In the genomic region with DNA sequence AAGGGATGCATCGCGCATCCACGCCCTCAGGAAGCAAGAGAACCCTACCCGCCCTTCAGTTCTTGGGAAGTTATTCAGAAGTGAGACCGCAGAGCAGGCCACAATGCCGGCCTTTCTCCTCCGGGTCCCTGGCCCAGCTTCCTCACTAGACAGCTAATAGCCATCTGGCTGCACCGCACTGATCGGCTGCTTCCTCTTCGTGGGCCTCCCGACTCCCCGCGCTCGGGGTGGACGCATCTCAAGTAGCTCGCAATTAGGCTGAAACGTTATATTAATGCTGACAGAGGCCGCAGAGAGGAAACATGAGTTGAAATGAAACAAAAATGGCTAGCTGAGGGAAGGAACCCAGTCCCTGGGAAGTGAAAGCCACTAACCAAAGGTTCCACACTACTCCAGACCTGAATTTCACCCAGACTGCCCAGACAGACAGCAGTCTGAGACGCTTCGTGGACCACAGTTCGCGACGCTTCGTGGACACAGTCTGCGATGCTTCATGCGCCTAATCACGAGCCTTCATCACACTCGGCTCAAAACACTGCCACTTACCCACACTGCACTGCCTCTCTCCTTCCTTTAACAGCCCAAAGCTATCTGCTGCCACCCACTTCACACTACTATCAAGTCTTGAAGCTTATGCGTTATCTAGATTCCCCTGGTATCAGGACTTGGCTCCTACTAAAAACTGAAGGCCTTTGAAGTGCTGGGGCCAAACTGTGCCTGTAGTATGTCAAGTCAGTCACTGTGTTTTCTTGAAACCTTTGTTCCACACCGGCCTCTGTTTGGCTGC, we compare ENCODE assay signal across 8 mouse cellular contexts.
DNase-seq lines count a peak whose midpoint lies in the region; ATAC-seq and TF ChIP-seq lines count a peak whose summit lies in the region.

No protein-coding gene starts in this region.

- no peaks in the 10 kb centered on the region for H3K9me3 ChIP-seq in kidney, embryonic 14.5 days (ENCODE audit: control insufficient read depth, low read length)
- no peaks in the 10 kb centered on the region for H3K9me3 ChIP-seq in CH12.LX (replicated peaks; ENCODE audit: low read length)
- H3K9me3 ChIP-seq in embryonic facial prominence, embryonic 12.5 days, result no peaks in the 10 kb centered on the region
- H3K9me3 ChIP-seq in hindbrain, postnatal 0 days (ENCODE audit: low read length), result no peaks in the 10 kb centered on the region

- H3K4me3 ChIP-seq in kidney, embryonic 14.5 days (ENCODE audit: low read length), result no peak overlapping the region
- H3K4me3 ChIP-seq in CH12.LX (replicated peaks in 1 of 3; ENCODE audit: low read depth in 2 of 3, low read length in 2 of 3, poor library complexity in 1 of 3), result no peak overlapping the region
- H3K4me3 ChIP-seq in embryonic facial prominence, embryonic 12.5 days, result no peak overlapping the region
- H3K4me3 ChIP-seq in hindbrain, postnatal 0 days (ENCODE audit: low read length), result no peak overlapping the region
- H3K4me3 ChIP-seq in cerebellum, adult 2 months (replicated peaks; ENCODE audit: insufficient read depth, low read depth, low read length), result no peak overlapping the region

- no peak overlapping the region for H3K4me2 ChIP-seq in kidney, embryonic 14.5 days (replicated peaks; ENCODE audit: low read depth, low read length)
- peak overlapping the region; percentile 62 for H3K4me2 ChIP-seq in CH12.LX (ENCODE audit: insufficient read depth, low read depth, poor library complexity, severe bottlenecking)
- H3K4me2 ChIP-seq in embryonic facial prominence, embryonic 12.5 days (replicated peaks), result peak overlapping the region; percentile 26
- H3K4me2 ChIP-seq in hindbrain, postnatal 0 days (ENCODE audit: low read depth, low read length), result no peak overlapping the region

- TF ChIP-seq CTCF in CH12.LX (conservative IDR thresholded peaks at IDR 0.05 in 1 of 2, IDR thresholded peaks at IDR 0.05 in 1 of 2; ENCODE audit: low read depth in 2 of 2, low read length in 2 of 2), result no peak
- TF ChIP-seq CTCF in hindbrain, postnatal 0 days (IDR thresholded peaks at IDR 0.05; ENCODE audit: low read depth), result no peak
- TF ChIP-seq CTCF in cerebellum, adult 2 months (IDR thresholded peaks at IDR 0.05; ENCODE audit: borderline replicate concordance, insufficient read depth, low read depth, low read length), result no peak

- H3K79me2 ChIP-seq in CH12.LX (replicated peaks; ENCODE audit: control insufficient read depth, extremely low read depth, insufficient read depth, poor library complexity, severe bottlenecking), result no peaks in the 10 kb centered on the region

- WGBS in kidney, embryonic 14.5 days, result 77% methylated on average over 30 of the region's 30 CpGs
- 45% methylated on average over 30 of the region's 30 CpGs for WGBS in embryonic facial prominence, embryonic 12.5 days
- WGBS in hindbrain, postnatal 0 days, result 80% methylated on average over 30 of the region's 30 CpGs
- WGBS in cerebellum, adult 2 months, result 77% methylated on average over 30 of the region's 30 CpGs

- ATAC-seq in kidney, embryonic 14.5 days (ENCODE audit: low FRiP score, low TSS enrichment), result no peak
- no peak for ATAC-seq in embryonic facial prominence, embryonic 12.5 days (ENCODE audit: insufficient number of reproducible peaks, insufficient read depth, low FRiP score, low TSS enrichment)
- 0 out of 2 replicates have a peak, but pooled peaks have one; percentile 29 for ATAC-seq in hindbrain, postnatal 0 days

- in situ Hi-C loops in CH12.LX (cut with MboI; ENCODE audit: low pct_ligation_motif_present, low pct_unique_long_range_greater_than_20kb, low sequenced_read_pairs), result no loop called here

- no peak overlapping the region for H3K9ac ChIP-seq in kidney, embryonic 14.5 days (ENCODE audit: low read depth, low read length)
- H3K9ac ChIP-seq in CH12.LX (ENCODE audit: insufficient read depth, low read depth), result peak overlapping the region; percentile 6; the same call in 1 of the 2 replicates
- no peak overlapping the region for H3K9ac ChIP-seq in embryonic facial prominence, embryonic 12.5 days
- H3K9ac ChIP-seq in hindbrain, postnatal 0 days (replicated peaks; ENCODE audit: low read length), result no peak overlapping the region

- TF ChIP-seq RAD21 in CH12.LX (IDR thresholded peaks at IDR 0.05; ENCODE audit: low read depth, low read length), result no peak

- dilution Hi-C loops in CH12.LX (cut with MboI; ENCODE audit: extremely low pct_ligation_motif_present, extremely low pct_unique_long_range_greater_than_20kb, low sequenced_read_pairs), result no loop called here

- TF ChIP-seq EP300 in CH12.LX (IDR thresholded peaks at IDR 0.05; ENCODE audit: low read length), result peak; percentile 31; the same call in 1 of the 2 replicates

- H3K36me3 ChIP-seq in kidney, embryonic 14.5 days (ENCODE audit: control insufficient read depth, insufficient read depth, low read length), result no peaks in the 10 kb centered on the region
- no peaks in the 10 kb centered on the region for H3K36me3 ChIP-seq in CH12.LX (replicated peaks in 1 of 2; ENCODE audit: control insufficient read depth in 1 of 2, insufficient read depth in 1 of 2, low read length in 1 of 2)
- H3K36me3 ChIP-seq in embryonic facial prominence, embryonic 12.5 days, result no peaks in the 10 kb centered on the region
- no peaks in the 10 kb centered on the region for H3K36me3 ChIP-seq in hindbrain, postnatal 0 days (ENCODE audit: insufficient read depth, low read length)

- TF ChIP-seq POLR2A in CH12.LX (IDR thresholded peaks at IDR 0.05; ENCODE audit: low read depth, low read length), result no peak
- TF ChIP-seq POLR2A in cerebellum, adult 2 months (IDR thresholded peaks at IDR 0.05; ENCODE audit: borderline replicate concordance, insufficient read depth, low read length), result no peak

- H3K27ac ChIP-seq in kidney, embryonic 14.5 days (ENCODE audit: low read depth, low read length), result no peak overlapping the region
- 0 out of 2 replicates have a peak overlapping the region, but pooled peaks have one; percentile 13 for H3K27ac ChIP-seq in CH12.LX (ENCODE audit: insufficient read depth, low read depth)
- peak overlapping the region; percentile 38 for H3K27ac ChIP-seq in embryonic facial prominence, embryonic 12.5 days
- H3K27ac ChIP-seq in hindbrain, postnatal 0 days, result no peak overlapping the region
- no peak overlapping the region for H3K27ac ChIP-seq in cerebellum, adult 2 months (ENCODE audit: insufficient read depth, low read length)

- peak; percentile 28 for DNase-seq in kidney, postnatal 10 days
- peak; percentile 55 for DNase-seq in CH12.LX (ENCODE audit: extremely low read depth)
- DNase-seq in hindbrain, postnatal 0 days (ENCODE audit: low spot score), result peak; percentile 36
- DNase-seq in thymus, postnatal 14 days, result peak; percentile 46
- no peak for DNase-seq in cerebellum, adult 9-11 months
- DNase-seq in cerebellum, adult 2 months, result no peak

- no peaks in the 10 kb centered on the region for H3K4me1 ChIP-seq in kidney, embryonic 14.5 days (ENCODE audit: control insufficient read depth, insufficient read depth, low read length)
- H3K4me1 ChIP-seq in CH12.LX (ENCODE audit: control insufficient read depth in 1 of 2, insufficient read depth in 2 of 2), result peaks cover 5 to 14% of the 10 kb centered on the region in 2 experiments
- H3K4me1 ChIP-seq in embryonic facial prominence, embryonic 12.5 days, result peaks cover 33% of the 10 kb centered on the region
- H3K4me1 ChIP-seq in hindbrain, postnatal 0 days (ENCODE audit: insufficient read depth, low read length), result no peaks in the 10 kb centered on the region
- H3K4me1 ChIP-seq in cerebellum, adult 2 months (ENCODE audit: control insufficient read depth, insufficient read depth, low read length), result no peaks in the 10 kb centered on the region

- H3K27me3 ChIP-seq in kidney, embryonic 14.5 days (ENCODE audit: control insufficient read depth, insufficient read depth, low read length), result no peaks in the 10 kb centered on the region
- no peaks in the 10 kb centered on the region for H3K27me3 ChIP-seq in CH12.LX (replicated peaks)
- no peaks in the 10 kb centered on the region for H3K27me3 ChIP-seq in embryonic facial prominence, embryonic 12.5 days
- H3K27me3 ChIP-seq in hindbrain, postnatal 0 days (ENCODE audit: insufficient read depth, low read length), result no peaks in the 10 kb centered on the region
- no peaks in the 10 kb centered on the region for H3K27me3 ChIP-seq in cerebellum, adult 2 months (ENCODE audit: control insufficient read depth, insufficient read depth, low read length)

TF ChIP-seq in CH12.LX, 34 proteins besides CTCF, POLR2A, EP300 and RAD21:
- peak; percentile 41; the same call in 1 of the 2 replicates for TF ChIP-seq IRF4 (IDR thresholded peaks at IDR 0.05; ENCODE audit: low read depth, low read length)
- TF ChIP-seq PAX5 (IDR thresholded peaks at IDR 0.05; ENCODE audit: low read length), result no peak
- peak; percentile 31; the same call in 1 of the 2 replicates for TF ChIP-seq TCF12 (IDR thresholded peaks at IDR 0.05; ENCODE audit: low read depth, low read length)
- peak; percentile 39; the same call in 1 of the 2 replicates for TF ChIP-seq UBTF (IDR thresholded peaks at IDR 0.05; ENCODE audit: low read depth, low read length)
- 0 out of 2 replicates have a peak, but pooled peaks have one; percentile 23 for TF ChIP-seq ELF1 (IDR thresholded peaks at IDR 0.05; ENCODE audit: low read depth, low read length)
- TF ChIP-seq ZC3H11A (IDR thresholded peaks at IDR 0.05; ENCODE audit: low read depth, low read length), result no peak
- no peak for TF ChIP-seq ZNF384 (IDR thresholded peaks at IDR 0.05; ENCODE audit: low read depth, low read length)

Comparison
In these comparisons a context has a peak if more than half of its experiments do, and no peak if none do; other contexts are left out.
1. DNase-seq: peak in kidney, postnatal 10 days (single experiment), CH12.LX (single experiment), hindbrain, postnatal 0 days (single experiment) and thymus, postnatal 14 days (single experiment); none in cerebellum, adult 9-11 months (single experiment) and cerebellum, adult 2 months (0 of 2).
2. H3K27ac ChIP-seq: peak in CH12.LX (single experiment) and embryonic facial prominence, embryonic 12.5 days (single experiment); none in kidney, embryonic 14.5 days (single experiment), hindbrain, postnatal 0 days (single experiment) and cerebellum, adult 2 months (single experiment).
3. H3K4me2 ChIP-seq: peak in CH12.LX (single experiment) and embryonic facial prominence, embryonic 12.5 days (single experiment); none in kidney, embryonic 14.5 days (single experiment) and hindbrain, postnatal 0 days (single experiment).